Mouse (Mus musculus) monocyte, adult 5-6 weeks (primary cell): ENCODE data around the gene Serpinf1. TPM values are rescaled to one million over a fixed set of nuclear protein-coding genes. Genes with fewer than 3 reads are reported as not detected.
"Not testable (repeated sequence)": the region's sequence is repeated elsewhere in the genome, so short reads cannot be mapped to it uniquely, and the experiment has no call there.

ENCODE experiments used
- ATAC-seq: fragments of 153-309, 156-312 bp; replicated peaks from 2 replicates; pipeline ENCODE4 v1.8.0; 2017; ENCODE audit warnings: mild to moderate bottlenecking; ENCODE audit not compliant: low TSS enrichment, insufficient number of reproducible peaks, severe bottlenecking, poor library complexity, low FRiP score
- total RNA-seq: library from RNA; stranded (forward); fragments of 200-1000, 200-491, 200-594 nt; gene quantifications from 3 replicates; pipeline ENCODE4 v1.2.3, GENCODE M21; 2017

Serpinf1 gene
- total RNA-seq, 1 experiment from 2014 or later = not detected

- ATAC-seq = no peak
These were observed 35.7 kb upstream of the Serpinf1 start for GRCm38 (mm10) chr11:75458169-75458568.

- ATAC-seq = no peak
These were observed 34.0 kb upstream of the Serpinf1 start for GRCm38 (mm10) chr11:75456440-75456871.

GRCm38 (mm10) chr11:75455971-75456370 lies 33.5 kb upstream of the Serpinf1 start:
- ATAC-seq = not testable (repeated sequence)

- no peak for ATAC-seq
These were observed 32.7 kb upstream of the Serpinf1 start for GRCm38 (mm10) chr11:75455041-75455736.

GRCm38 (mm10) chr11:75453991-75454930 lies 31.8 kb upstream of the Serpinf1 start, which contains the start of gene Wdr81:
Gene Wdr81, minus strand, starts transcription at chr11:75454717.
- peak; percentile 68 for ATAC-seq

- ATAC-seq = no peak
These were observed 30.5 kb upstream of the Serpinf1 start for GRCm38 (mm10) chr11:75452812-75453557.

- ATAC-seq = no peak
These were observed 29.6 kb upstream of the Serpinf1 start for GRCm38 (mm10) chr11:75452081-75452480.

- ATAC-seq = no peak
These were observed 28.4 kb upstream of the Serpinf1 start for GRCm38 (mm10) chr11:75450936-75451335.

- no peak for ATAC-seq
These were observed 27.9 kb upstream of the Serpinf1 start for GRCm38 (mm10) chr11:75450304-75450908.

- ATAC-seq = no peak
These were observed 27.2 kb upstream of the Serpinf1 start for GRCm38 (mm10) chr11:75449695-75450094.

GRCm38 (mm10) chr11:75448575-75448974 lies 26.1 kb upstream of the Serpinf1 start:
- ATAC-seq = no peak

- no peak for ATAC-seq
These were observed 21.2 kb upstream of the Serpinf1 start for GRCm38 (mm10) chr11:75443711-75444110.

GRCm38 (mm10) chr11:75441601-75442000 lies 19.1 kb upstream of the Serpinf1 start:
- no peak for ATAC-seq

- no peak for ATAC-seq
These were observed 18.5 kb upstream of the Serpinf1 start for GRCm38 (mm10) chr11:75441034-75441433.

- no peak for ATAC-seq
These were observed 17.4 kb upstream of the Serpinf1 start for GRCm38 (mm10) chr11:75439951-75440350.

- ATAC-seq = no peak
These were observed 16.9 kb upstream of the Serpinf1 start, which contains the start of gene Serpinf2 for GRCm38 (mm10) chr11:75439363-75439762. Gene Serpinf2, minus strand, starts transcription at chr11:75439591.

- no peak for ATAC-seq
These were observed 16.3 kb upstream of the Serpinf1 start for GRCm38 (mm10) chr11:75438804-75439203.

GRCm38 (mm10) chr11:75438194-75438593 lies 15.7 kb upstream of the Serpinf1 start:
- 0 out of 2 replicates have a peak, but pooled peaks have one; percentile 25 for ATAC-seq
